Mouse (Mus musculus) megakaryocyte-erythroid progenitor cell, adult 5 weeks (primary cell): Measurements from ENCODE around the gene Aqp11. TPM values are rescaled to one million over a fixed set of nuclear protein-coding genes. Genes with fewer than 3 reads are reported as not detected.

Experiments used
- polyA plus RNA-seq: library from polyadenylated mRNA; stranded (reverse); fragments of >175 nt; gene quantifications from 2 replicates; pipeline ENCODE4 v1.2.3, GENCODE M21; 2012

The Aqp11 gene
- 3.9 and 6.1 TPM in 2 replicates for polyA plus RNA-seq

GRCm38 (mm10) chr7:97737638-97738456 lies at the start of gene Aqp11:
Gene Aqp11 (minus strand): TSS chr7:97738289.

GRCm38 (mm10) chr7:97696506-97697254 lies 41.4 kb downstream of the Aqp11 start, which contains the start of gene Clns1a:
Gene Clns1a (plus strand): TSS chr7:97696634.

Other genes starting within 250 kb of the Aqp11 start
- 6.8 and 8.5 TPM in 2 replicates for gene Aamdc, start 158.8 kb downstream of the Aqp11 start, polyA plus RNA-seq
- 7.5 and 13.2 TPM in 2 replicates for gene Rsf1, start 158.4 kb downstream of the Aqp11 start, polyA plus RNA-seq
- 53.1 and 55.7 TPM in 2 replicates for gene Clns1a, start 41.7 kb downstream of the Aqp11 start, polyA plus RNA-seq
- 34.9 and 39.7 TPM in 2 replicates for gene Pak1, start 50.3 kb upstream of the Aqp11 start, polyA plus RNA-seq
- gene Gdpd4, start 181.7 kb upstream of the Aqp11 start, polyA plus RNA-seq = not detected in 2 replicates